Comparison of ENCODE assay signal across 10 mouse cellular contexts in genomic region chr16:30795501-30795904, GRCm38 (mm10).
A peak's percentile ranks its signal among the peaks of the same experiment; 100 is the strongest.
DNase-seq lines count a peak whose midpoint lies in the region; ATAC-seq and TF ChIP-seq lines count a peak whose summit lies in the region.
"Had no signal": no experiment of that assay in that cellular context is flagged by ENCODE, and none has a peak within 500 bp of the region (broad histone marks: within the 10 kb centered on the region; RNA-seq: fewer than 3 reads in every experiment).

No protein-coding gene starts in this region.

- no peaks in the 10 kb centered on the region for H3K9me3 ChIP-seq in limb, embryonic 14.5 days (ENCODE audit: control insufficient read depth, low read length)
- no peaks in the 10 kb centered on the region for H3K9me3 ChIP-seq in midbrain, embryonic 15.5 days
- H3K9me3 ChIP-seq in hindbrain, embryonic 10.5 days: no peaks in the 10 kb centered on the region

- peaks cover 61% of the 10 kb centered on the region for H3K4me1 ChIP-seq in brown adipose tissue, adult 24 weeks (ENCODE audit: control insufficient read depth, insufficient read depth, insufficient read length, low read length)
- H3K4me1 ChIP-seq in limb, embryonic 14.5 days (ENCODE audit: control insufficient read depth, insufficient read depth, low read length): peaks cover 23% of the 10 kb centered on the region
- peaks cover 10% of the 10 kb centered on the region for H3K4me1 ChIP-seq in midbrain, embryonic 15.5 days
- peaks cover 11% of the 10 kb centered on the region for H3K4me1 ChIP-seq in hindbrain, embryonic 10.5 days (replicated peaks)

- TF ChIP-seq CTCF in gastrocnemius, adult 2 months (IDR thresholded peaks at IDR 0.05): no peak

- H3K27ac ChIP-seq in gastrocnemius, adult 2 months: peak overlapping the region; percentile 70
- H3K27ac ChIP-seq in brown adipose tissue, adult 24 weeks (replicated peaks; ENCODE audit: low read depth, low read length): peak overlapping the region; percentile 98
- no peak overlapping the region for H3K27ac ChIP-seq in limb, embryonic 14.5 days (replicated peaks; ENCODE audit: low read depth, low read length)
- H3K27ac ChIP-seq in midbrain, embryonic 15.5 days: no peak overlapping the region
- no peak overlapping the region for H3K27ac ChIP-seq in hindbrain, embryonic 10.5 days

- intact Hi-C loops in gastrocnemius, adult 2 months (cut with DNase I): no loop called here

- DNase-seq in gastrocnemius, adult 2 months: no peak
- no peak for DNase-seq in gastrocnemius, adult 18-20 months (ENCODE audit: low spot score)
- peak; percentile 67 for DNase-seq in kidney, adult 11 months
- DNase-seq in limb, embryonic 14.5 days (ENCODE audit: low spot score): peak; percentile 39
- no peak for DNase-seq in layer of hippocampus, postnatal 10 days (ENCODE audit: low spot score in 2 of 2)
- DNase-seq in hindbrain, embryonic 10.5 days (ENCODE audit: low spot score): no peak
- DNase-seq: cerebellum, adult 18-20 months; thymus, adult 18-20 months had no signal

- ATAC-seq in limb, embryonic 14.5 days (ENCODE audit: low FRiP score, low read depth): peak; percentile 3; the same call in 1 of the 2 replicates
- no peak for ATAC-seq in midbrain, embryonic 15.5 days (replicated peaks)

- TF ChIP-seq POLR2A in limb, embryonic 14.5 days (IDR thresholded peaks at IDR 0.05; ENCODE audit: borderline replicate concordance, extremely low read depth, insufficient read depth, insufficient read length): no peak

- no peak overlapping the region for H3K4me3 ChIP-seq in gastrocnemius, adult 2 months
- no peak overlapping the region for H3K4me3 ChIP-seq in brown adipose tissue, adult 24 weeks (ENCODE audit: insufficient read depth, low read depth, low read length)
- no peak overlapping the region for H3K4me3 ChIP-seq in limb, embryonic 14.5 days (replicated peaks; ENCODE audit: low read length)
- H3K4me3 ChIP-seq in midbrain, embryonic 15.5 days: no peak overlapping the region
- no peak overlapping the region for H3K4me3 ChIP-seq in hindbrain, embryonic 10.5 days

- H3K36me3 ChIP-seq in limb, embryonic 14.5 days (ENCODE audit: control insufficient read depth, insufficient read depth, low read length): no peaks in the 10 kb centered on the region
- H3K36me3 ChIP-seq in midbrain, embryonic 15.5 days (replicated peaks): no peaks in the 10 kb centered on the region
- H3K36me3 ChIP-seq in hindbrain, embryonic 10.5 days: no peaks in the 10 kb centered on the region

- WGBS in limb, embryonic 14.5 days: 60% methylated on average over 5 of the region's 5 CpGs
- 90% methylated on average over 5 of the region's 5 CpGs for WGBS in midbrain, embryonic 15.5 days
- WGBS in hindbrain, embryonic 10.5 days: 90% methylated on average over 5 of the region's 5 CpGs

- no peak overlapping the region for H3K4me2 ChIP-seq in limb, embryonic 14.5 days (replicated peaks; ENCODE audit: low read depth, low read length, severe bottlenecking)
- H3K4me2 ChIP-seq in midbrain, embryonic 15.5 days: no peak overlapping the region

- no peak overlapping the region for H3K9ac ChIP-seq in limb, embryonic 14.5 days (ENCODE audit: low read depth, low read length, severe bottlenecking)
- H3K9ac ChIP-seq in midbrain, embryonic 15.5 days: no peak overlapping the region

- no peaks in the 10 kb centered on the region for H3K27me3 ChIP-seq in limb, embryonic 14.5 days (ENCODE audit: control insufficient read depth, insufficient read depth, low read length)
- no peaks in the 10 kb centered on the region for H3K27me3 ChIP-seq in midbrain, embryonic 15.5 days (replicated peaks)
- no peaks in the 10 kb centered on the region for H3K27me3 ChIP-seq in hindbrain, embryonic 10.5 days (ENCODE audit: insufficient read depth, poor library complexity, severe bottlenecking)

Comparison
In these comparisons a context has a peak if more than half of its experiments do, and no peak if none do; other contexts are left out.
1. DNase-seq: peak in kidney, adult 11 months (single experiment) and limb, embryonic 14.5 days (single experiment); none in gastrocnemius, adult 2 months (single experiment), gastrocnemius, adult 18-20 months (single experiment), layer of hippocampus, postnatal 10 days (0 of 2) and hindbrain, embryonic 10.5 days (single experiment).
2. H3K27ac ChIP-seq: peak in gastrocnemius, adult 2 months (single experiment) and brown adipose tissue, adult 24 weeks (single experiment); none in limb, embryonic 14.5 days (single experiment), midbrain, embryonic 15.5 days (single experiment) and hindbrain, embryonic 10.5 days (single experiment).